Mouse (Mus musculus): ENCODE data around the gene Arid1b. TPM values are rescaled to one million over a fixed set of nuclear protein-coding genes. Genes with fewer than 3 reads are reported as not detected.

Gene Arid1b
- polyA plus RNA-seq, 1 experiment from 2014 or later: 5.2 TPM

DNA sequence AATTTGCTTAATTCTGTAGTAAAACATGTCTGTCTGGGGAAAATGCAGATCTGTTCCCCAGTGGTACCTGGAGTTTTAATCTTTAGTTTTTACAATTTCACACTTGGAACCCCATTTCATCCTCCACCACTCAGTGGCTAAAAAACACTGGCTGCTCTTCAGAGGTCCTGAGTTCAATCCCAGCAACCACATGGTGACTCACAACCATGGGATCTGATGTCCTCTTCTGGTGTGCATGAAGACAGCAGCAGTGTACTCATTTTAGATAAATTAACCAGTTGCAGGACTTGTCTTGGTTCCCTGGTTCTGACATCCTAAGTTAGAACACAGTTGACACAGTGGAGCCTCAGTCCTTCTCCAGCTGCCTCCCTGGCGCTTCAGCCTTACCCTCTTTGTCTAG, 239.9 kb downstream of the Arid1b start:
- Histone ChIP-seq H3K4me3 (no peak overlapping the region), H3K27ac (replicated peaks) (no peak overlapping the region), H3K27me3 (replicated peaks) (no peaks in the 10 kb centered on the region), H3K36me3 (no peaks in the 10 kb centered on the region), H3K9ac (no peak overlapping the region), H3K9me3 (no peaks in the 10 kb centered on the region), H3K4me1 (peaks cover 62% of the 10 kb centered on the region), H3K4me2 (no peak overlapping the region)
- no peak for ATAC-seq (ENCODE audit: extremely low read depth, insufficient number of reproducible peaks, low FRiP score, low TSS enrichment)
- 95% methylated on average over 1 of the region's 1 CpGs for whole genome bisulfite sequencing

DNA sequence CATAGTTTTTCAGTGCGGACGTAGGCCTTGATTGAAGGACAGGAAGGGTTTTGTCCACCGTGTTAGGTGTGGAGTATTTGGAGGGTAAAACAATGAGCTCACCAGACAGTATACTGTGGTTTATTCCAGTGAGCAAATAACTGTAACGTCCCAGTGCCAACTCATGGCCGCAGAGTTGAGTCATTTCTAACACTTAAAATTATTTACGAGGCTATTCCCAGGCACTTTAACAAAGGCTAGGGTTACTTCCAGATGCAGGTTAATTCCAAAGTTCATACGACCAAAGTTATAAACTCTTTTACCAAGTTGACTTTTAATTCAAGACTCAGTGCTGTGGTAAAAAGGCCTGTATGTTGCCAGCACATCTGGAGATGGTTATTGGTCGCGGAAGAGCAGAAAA, 240.9 kb downstream of the Arid1b start:
- Histone ChIP-seq H3K27me3 (replicated peaks) (no peaks in the 10 kb centered on the region), H3K9ac (no peak overlapping the region), H3K4me3 (no peak overlapping the region), H3K36me3 (no peaks in the 10 kb centered on the region), H3K27ac (replicated peaks) (no peak overlapping the region), H3K4me2 (no peak overlapping the region), H3K9me3 (no peaks in the 10 kb centered on the region), H3K4me1 (peaks cover 65% of the 10 kb centered on the region)
- WGBS: 79% methylated on average over 9 of the region's 9 CpGs
- ATAC-seq (ENCODE audit: extremely low read depth, insufficient number of reproducible peaks, low FRiP score, low TSS enrichment): no peak

DNA sequence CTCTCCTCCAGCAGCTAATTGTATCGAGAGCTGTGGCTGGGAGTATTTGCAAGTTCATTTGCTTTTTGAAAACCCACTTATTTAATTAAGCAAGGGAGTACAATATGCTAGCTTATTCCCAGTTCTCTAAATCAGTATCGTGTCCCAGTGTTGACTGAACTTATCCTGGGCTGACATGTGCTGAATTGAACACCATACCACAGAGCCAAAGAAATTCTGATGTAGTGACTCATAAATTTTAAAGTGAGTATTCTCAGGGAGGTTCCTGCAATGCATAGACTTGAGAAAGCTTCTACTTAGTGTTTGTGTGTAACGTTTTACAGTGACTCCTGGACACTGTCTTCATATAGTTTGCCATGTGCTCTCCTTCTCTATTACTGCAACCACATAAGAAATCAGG, 243.6 kb downstream of the Arid1b start:
- no peak overlapping the region for H3K4me3 ChIP-seq
- 43% methylated on average over 3 of the region's 3 CpGs for WGBS
- peaks cover 51% of the 10 kb centered on the region for H3K4me1 ChIP-seq
- H3K9me3 ChIP-seq: no peaks in the 10 kb centered on the region
- 0 out of 2 replicates have a peak, but pooled peaks cover 2% of the 10 kb centered on the region for H3K36me3 ChIP-seq
- H3K9ac ChIP-seq: peak overlapping the region; percentile 42; the same call in 1 of the 2 replicates
- no peak for ATAC-seq (ENCODE audit: extremely low read depth, insufficient number of reproducible peaks, low FRiP score, low TSS enrichment)
- H3K4me2 ChIP-seq: no peak overlapping the region
- no peaks in the 10 kb centered on the region for H3K27me3 ChIP-seq (replicated peaks)
- H3K27ac ChIP-seq (replicated peaks): peak overlapping the region; percentile 53

DNA sequence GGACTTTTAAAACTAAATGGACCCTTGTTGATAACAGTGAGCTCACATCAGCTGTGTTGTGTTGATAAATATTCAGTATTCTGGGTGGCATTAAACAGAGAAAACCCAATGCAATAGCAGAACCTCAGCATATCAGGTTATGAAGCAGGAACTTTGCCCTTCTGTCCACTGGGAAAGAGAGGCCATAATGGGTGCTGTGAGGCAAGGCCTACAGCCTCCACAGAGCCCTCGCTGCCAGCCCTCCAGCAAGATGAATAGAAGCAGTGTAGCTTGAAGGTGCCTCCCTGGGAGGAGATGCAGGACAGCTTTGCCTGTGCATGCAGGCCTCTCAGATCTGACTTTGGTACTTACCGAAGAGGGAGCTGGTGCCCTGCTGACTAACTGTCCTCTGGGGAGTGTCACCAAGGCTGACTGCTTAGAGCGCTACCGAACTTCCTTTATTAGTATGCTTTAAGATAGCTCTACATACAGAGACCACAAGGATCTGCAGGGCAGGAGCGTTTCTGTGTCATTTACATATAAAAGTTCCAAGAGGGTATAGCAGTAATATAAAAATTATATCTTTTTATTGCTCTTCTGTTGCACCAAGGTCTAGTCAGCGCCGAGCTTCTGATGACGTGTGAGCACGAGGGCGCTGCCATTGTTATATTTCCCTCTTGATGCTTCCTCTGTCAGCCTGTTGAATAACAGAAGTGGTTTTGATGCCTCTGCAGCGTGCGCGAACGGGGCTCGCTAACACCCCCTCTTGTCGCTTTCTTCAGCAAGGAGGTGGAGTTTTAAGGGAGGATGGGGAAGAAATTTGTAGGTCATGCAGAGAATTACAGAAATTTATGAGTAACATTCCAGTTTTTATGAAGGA, 244.5 kb downstream of the Arid1b start:
- H3K4me3 ChIP-seq: no peak overlapping the region
- H3K9me3 ChIP-seq: no peaks in the 10 kb centered on the region
- WGBS: 45% methylated on average over 16 of the region's 16 CpGs
- no peak for ATAC-seq (ENCODE audit: extremely low read depth, insufficient number of reproducible peaks, low FRiP score, low TSS enrichment)
- no peaks in the 10 kb centered on the region for H3K27me3 ChIP-seq (replicated peaks)
- H3K4me2 ChIP-seq: peak overlapping the region; percentile 20; the same call in 1 of the 2 replicates
- peak overlapping the region; percentile 53 for H3K27ac ChIP-seq (replicated peaks)
- H3K4me1 ChIP-seq: peaks cover 50% of the 10 kb centered on the region
- H3K36me3 ChIP-seq: 0 out of 2 replicates have a peak, but pooled peaks cover 7% of the 10 kb centered on the region
- no peak overlapping the region; the same call in 1 of the 2 replicates for H3K9ac ChIP-seq

- no peak overlapping the region for H3K27ac ChIP-seq (replicated peaks)
- ATAC-seq (ENCODE audit: extremely low read depth, insufficient number of reproducible peaks, low FRiP score, low TSS enrichment): no peak
- 0 out of 2 replicates have a peak, but pooled peaks cover 7% of the 10 kb centered on the region for H3K36me3 ChIP-seq
- peaks cover 43% of the 10 kb centered on the region for H3K4me1 ChIP-seq
- H3K27me3 ChIP-seq (replicated peaks): no peaks in the 10 kb centered on the region
- 92% methylated on average over 2 of the region's 2 CpGs for WGBS
- no peak overlapping the region for H3K9ac ChIP-seq
- no peak overlapping the region for H3K4me3 ChIP-seq
- no peaks in the 10 kb centered on the region for H3K9me3 ChIP-seq
- no peak overlapping the region for H3K4me2 ChIP-seq
These were observed 250.4 kb downstream of the Arid1b start for GRCm38 (mm10) chr17:5244526-5244925.

- peaks cover 41% of the 10 kb centered on the region for H3K4me1 ChIP-seq
- WGBS: 53% methylated on average over 11 of the region's 11 CpGs
- peak overlapping the region; percentile 46; the same call in 1 of the 2 replicates for H3K27ac ChIP-seq (replicated peaks)
- no peaks in the 10 kb centered on the region for H3K9me3 ChIP-seq
- no peak overlapping the region for H3K9ac ChIP-seq
- peaks cover 16% of the 10 kb centered on the region; the same call in 1 of the 2 replicates for H3K36me3 ChIP-seq
- no peaks in the 10 kb centered on the region for H3K27me3 ChIP-seq (replicated peaks)
- no peak for ATAC-seq (ENCODE audit: extremely low read depth, insufficient number of reproducible peaks, low FRiP score, low TSS enrichment)
- no peak overlapping the region for H3K4me2 ChIP-seq
- H3K4me3 ChIP-seq: no peak overlapping the region
These were observed 252.6 kb downstream of the Arid1b start for GRCm38 (mm10) chr17:5246688-5247087.

GRCm38 (mm10) chr17:5247247-5247646, 253.1 kb downstream of the Arid1b start:
- Histone ChIP-seq H3K4me3 (no peak overlapping the region), H3K27me3 (replicated peaks) (no peaks in the 10 kb centered on the region), H3K27ac (replicated peaks) (peak overlapping the region; percentile 46; the same call in 1 of the 2 replicates), H3K4me1 (peaks cover 44% of the 10 kb centered on the region), H3K9ac (no peak overlapping the region), H3K4me2 (no peak overlapping the region), H3K9me3 (no peaks in the 10 kb centered on the region), H3K36me3 (peaks cover 16% of the 10 kb centered on the region; the same call in 1 of the 2 replicates)
- no peak for ATAC-seq (ENCODE audit: extremely low read depth, insufficient number of reproducible peaks, low FRiP score, low TSS enrichment)
- 80% methylated on average over 7 of the region's 7 CpGs for WGBS

GRCm38 (mm10) chr17:5247737-5248136, 253.6 kb downstream of the Arid1b start:
- Histone ChIP-seq H3K4me2 (no peak overlapping the region), H3K4me1 (peaks cover 45% of the 10 kb centered on the region), H3K27me3 (replicated peaks) (no peaks in the 10 kb centered on the region), H3K36me3 (peaks cover 15% of the 10 kb centered on the region; the same call in 1 of the 2 replicates), H3K9me3 (no peaks in the 10 kb centered on the region), H3K27ac (replicated peaks) (peak overlapping the region; percentile 83), H3K9ac (no peak overlapping the region), H3K4me3 (no peak overlapping the region)
- no peak for ATAC-seq (ENCODE audit: extremely low read depth, insufficient number of reproducible peaks, low FRiP score, low TSS enrichment)
- WGBS: 57% methylated on average over 15 of the region's 15 CpGs

DNA sequence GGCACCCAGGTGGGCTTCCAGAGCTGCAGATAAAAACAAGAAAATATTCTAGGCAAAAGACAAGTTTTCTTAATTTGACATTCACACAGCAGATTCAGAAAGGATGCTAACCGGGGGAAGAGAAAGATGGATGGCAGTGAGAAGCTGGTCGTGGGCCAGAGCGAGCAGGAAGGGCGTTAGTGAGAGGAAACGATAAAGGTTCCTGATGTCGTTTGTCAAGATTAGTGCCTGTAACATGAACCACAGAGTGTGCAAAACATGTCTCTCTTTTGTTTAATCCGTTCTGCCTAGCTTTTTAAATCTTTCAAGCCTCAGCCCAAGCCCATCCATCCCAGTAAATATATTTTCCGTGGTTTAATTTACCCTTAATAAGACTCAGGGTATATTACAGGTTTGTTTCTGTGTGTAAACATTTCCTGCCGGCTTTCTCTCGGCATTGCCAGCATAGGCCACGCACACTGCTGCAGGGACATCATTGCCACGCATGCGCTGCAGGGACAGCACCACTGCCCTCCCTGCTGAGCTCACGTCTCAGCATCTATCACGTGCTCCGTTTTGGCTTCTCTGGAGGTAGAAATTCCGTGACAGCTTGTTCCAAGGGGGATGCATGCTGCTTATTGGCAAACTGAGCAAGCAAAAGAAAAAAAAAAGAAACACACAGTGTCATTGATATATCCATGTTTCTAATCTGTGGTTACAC, 255.0 kb downstream of the Arid1b start:
- H3K9ac ChIP-seq: no peak overlapping the region
- peak overlapping the region; percentile 30; the same call in 1 of the 2 replicates for H3K4me2 ChIP-seq
- H3K27ac ChIP-seq (replicated peaks): peak overlapping the region; percentile 83
- no peak for ATAC-seq (ENCODE audit: extremely low read depth, insufficient number of reproducible peaks, low FRiP score, low TSS enrichment)
- 55% methylated on average over 17 of the region's 17 CpGs for WGBS
- peaks cover 47% of the 10 kb centered on the region for H3K4me1 ChIP-seq
- H3K27me3 ChIP-seq (replicated peaks): no peaks in the 10 kb centered on the region
- no peaks in the 10 kb centered on the region for H3K9me3 ChIP-seq
- peaks cover 10% of the 10 kb centered on the region; the same call in 1 of the 2 replicates for H3K36me3 ChIP-seq
- H3K4me3 ChIP-seq: no peak overlapping the region

- no peak overlapping the region for H3K4me2 ChIP-seq
- no peaks in the 10 kb centered on the region for H3K9me3 ChIP-seq
- no peaks in the 10 kb centered on the region for H3K27me3 ChIP-seq (replicated peaks)
- H3K4me3 ChIP-seq: no peak overlapping the region
- 76% methylated on average over 9 of the region's 9 CpGs for WGBS
- ATAC-seq (ENCODE audit: extremely low read depth, insufficient number of reproducible peaks, low FRiP score, low TSS enrichment): no peak
- peak overlapping the region; percentile 83 for H3K27ac ChIP-seq (replicated peaks)
- peaks cover 10% of the 10 kb centered on the region; the same call in 1 of the 2 replicates for H3K36me3 ChIP-seq
- H3K4me1 ChIP-seq: peaks cover 47% of the 10 kb centered on the region
- H3K9ac ChIP-seq: no peak overlapping the region
These were observed 255.6 kb downstream of the Arid1b start for GRCm38 (mm10) chr17:5249681-5250180.

- Histone ChIP-seq H3K4me1 (peaks cover 33% of the 10 kb centered on the region), H3K4me2 (no peak overlapping the region), H3K4me3 (no peak overlapping the region), H3K9ac (no peak overlapping the region), H3K27me3 (replicated peaks) (no peaks in the 10 kb centered on the region), H3K36me3 (peaks cover 10% of the 10 kb centered on the region; the same call in 1 of the 2 replicates), H3K9me3 (no peaks in the 10 kb centered on the region), H3K27ac (replicated peaks) (no peak overlapping the region)
- WGBS: 28% methylated on average over 3 of the region's 3 CpGs
- ATAC-seq (ENCODE audit: extremely low read depth, insufficient number of reproducible peaks, low FRiP score, low TSS enrichment): no peak
These were observed 258.3 kb downstream of the Arid1b start for GRCm38 (mm10) chr17:5252436-5252835.
